Mouse (Mus musculus) embryo, embryonic 11 days (tissue): ENCODE measurements around the gene Nphp4.

ENCODE experiments used
- DNase-seq: peaks from one replicate; pipeline ENCODE4 v3.0.0-alpha.2; 2015

Gene Nphp4

DNA sequence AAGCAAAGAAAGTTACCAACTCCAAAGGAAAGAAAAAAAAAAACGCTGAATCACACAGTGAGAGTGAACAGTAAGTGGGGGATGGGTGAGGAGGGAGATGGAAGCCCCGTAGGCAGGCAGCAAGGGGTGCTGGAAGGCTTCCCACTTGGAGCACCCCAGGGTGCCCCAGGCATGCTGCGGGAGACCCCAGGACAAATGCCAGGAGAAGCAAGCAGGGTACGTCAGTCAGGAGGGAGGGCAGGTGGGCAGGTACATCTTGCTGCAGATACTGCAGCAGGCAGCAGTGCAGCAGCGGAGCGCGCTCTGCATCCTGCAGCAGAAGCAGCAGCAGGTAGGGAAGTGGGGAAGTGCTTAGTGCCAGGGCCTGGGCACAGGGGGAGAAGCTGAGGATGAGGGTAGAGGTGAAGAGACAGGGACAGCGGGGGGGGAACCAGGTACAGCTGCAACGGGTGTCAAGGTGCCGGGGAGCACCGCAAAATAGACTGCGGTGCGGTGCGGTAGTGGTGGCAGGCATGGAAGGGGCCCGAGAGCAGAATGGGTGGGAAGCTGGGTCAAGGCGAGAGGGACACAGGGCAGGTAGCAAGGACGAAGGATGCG, at the start of gene Nphp4:
TSS of gene Nphp4 (plus strand) at position 280 of the 597 bp plus-strand sequence.
- DNase-seq, result no peak

DNA sequence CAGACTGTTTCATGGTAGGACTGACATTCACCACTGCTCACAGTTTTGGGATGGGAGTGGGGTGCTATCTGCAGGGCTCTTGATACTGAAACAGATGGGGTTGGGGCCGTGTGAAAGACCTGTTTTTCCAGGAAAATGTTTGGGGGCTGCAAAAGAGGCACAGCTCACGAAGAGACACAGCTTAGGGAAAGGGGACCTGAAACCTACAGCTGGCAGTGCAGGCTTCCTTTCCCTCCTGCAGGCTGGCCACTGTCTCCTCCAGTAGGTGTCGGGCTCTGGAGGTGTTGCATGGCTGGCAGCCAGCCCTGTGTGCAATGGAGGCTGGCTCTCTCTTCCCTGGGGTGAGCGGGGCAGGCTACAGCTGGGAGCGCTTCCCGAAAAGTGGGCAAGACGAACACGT, 48.2 kb upstream of the Nphp4 start:
- DNase-seq, result no peak

GRCm38 (mm10) chr4:152432308-152432707, 44.2 kb upstream of the Nphp4 start:
- DNase-seq, result peak; percentile 39

GRCm38 (mm10) chr4:152434836-152435235, 41.7 kb upstream of the Nphp4 start:
- peak; percentile 92 for DNase-seq

DNA sequence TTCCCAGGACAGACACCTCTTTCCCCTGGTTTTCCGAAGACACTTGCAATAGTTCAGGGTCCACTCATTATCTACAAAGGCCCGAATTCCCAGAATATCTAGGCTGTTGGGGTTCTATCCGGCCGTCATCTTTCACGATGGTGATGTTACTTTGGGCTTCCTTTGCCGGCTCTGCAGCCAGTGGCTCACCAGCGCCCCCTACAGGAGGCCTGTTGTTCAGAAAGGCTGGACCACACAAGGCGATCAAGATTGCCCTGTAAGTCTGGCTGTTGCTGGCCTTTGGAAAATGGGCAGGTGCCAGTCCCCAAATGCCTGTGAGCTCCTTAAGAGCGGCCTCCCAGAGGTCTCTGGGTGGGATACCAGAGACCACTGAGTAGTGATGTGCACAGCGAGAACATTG, 41.3 kb upstream of the Nphp4 start:
- peak; percentile 83 for DNase-seq

DNA sequence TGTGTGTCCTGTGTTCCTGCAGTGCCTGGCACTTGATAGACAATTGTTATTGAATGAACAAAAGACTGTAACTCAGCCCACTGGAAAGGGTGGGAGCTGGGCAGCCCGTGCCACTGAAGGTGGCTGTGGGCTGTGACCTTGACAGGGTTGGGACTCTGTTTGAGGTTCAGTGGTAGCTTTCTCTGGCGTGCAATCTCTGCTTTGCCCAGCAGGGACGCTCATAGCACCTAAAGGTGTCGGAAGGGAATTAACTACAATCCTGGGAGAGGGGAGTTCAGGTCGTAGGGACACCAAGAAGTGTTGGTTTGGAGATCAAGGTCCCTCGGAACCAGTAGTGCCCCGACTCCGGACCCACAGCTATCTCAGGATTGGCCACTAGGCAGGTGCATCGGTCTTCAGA, 35.6 kb upstream of the Nphp4 start:
- DNase-seq, result no peak

DNA sequence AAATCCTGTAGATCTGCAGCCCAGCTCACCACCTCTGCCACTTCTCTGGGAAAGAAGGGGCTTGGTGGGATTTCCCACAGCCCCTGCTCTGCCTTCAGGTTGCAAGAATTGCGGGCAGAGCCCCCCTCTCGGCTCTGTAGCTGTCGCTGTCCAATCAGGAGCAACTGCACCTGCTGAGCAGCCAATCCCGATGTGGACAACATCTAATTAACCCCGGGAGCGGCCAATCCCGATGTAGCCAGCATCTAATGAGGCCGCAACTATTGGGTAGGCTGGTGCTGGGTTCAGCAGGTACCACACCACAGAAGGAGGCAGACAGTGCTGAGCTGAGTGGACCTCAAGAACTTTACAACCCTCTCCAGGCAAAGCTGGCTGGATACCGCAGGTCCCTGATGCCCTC, 35.0 kb upstream of the Nphp4 start:
- DNase-seq, result no peak

DNA sequence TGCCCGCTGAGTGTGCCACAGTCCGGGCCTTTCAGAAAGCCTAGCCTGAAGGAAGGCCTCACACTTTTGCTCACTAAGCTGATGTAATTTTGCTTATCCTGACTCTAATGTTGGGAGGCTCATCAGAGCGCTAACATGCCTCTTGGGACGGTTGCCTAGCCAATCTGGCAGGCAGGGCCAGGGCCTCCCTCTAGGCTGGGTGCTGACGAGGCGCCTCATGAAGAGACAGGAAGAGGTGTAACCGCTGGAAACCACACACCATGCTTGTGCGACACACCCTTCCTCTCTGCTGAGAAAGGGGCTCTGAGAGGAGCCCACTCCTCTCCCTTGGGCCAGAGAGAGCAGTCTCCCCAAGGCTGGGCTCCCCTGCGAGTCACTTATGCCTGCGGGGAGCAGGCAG, 30.3 kb upstream of the Nphp4 start:
- no peak for DNase-seq

DNA sequence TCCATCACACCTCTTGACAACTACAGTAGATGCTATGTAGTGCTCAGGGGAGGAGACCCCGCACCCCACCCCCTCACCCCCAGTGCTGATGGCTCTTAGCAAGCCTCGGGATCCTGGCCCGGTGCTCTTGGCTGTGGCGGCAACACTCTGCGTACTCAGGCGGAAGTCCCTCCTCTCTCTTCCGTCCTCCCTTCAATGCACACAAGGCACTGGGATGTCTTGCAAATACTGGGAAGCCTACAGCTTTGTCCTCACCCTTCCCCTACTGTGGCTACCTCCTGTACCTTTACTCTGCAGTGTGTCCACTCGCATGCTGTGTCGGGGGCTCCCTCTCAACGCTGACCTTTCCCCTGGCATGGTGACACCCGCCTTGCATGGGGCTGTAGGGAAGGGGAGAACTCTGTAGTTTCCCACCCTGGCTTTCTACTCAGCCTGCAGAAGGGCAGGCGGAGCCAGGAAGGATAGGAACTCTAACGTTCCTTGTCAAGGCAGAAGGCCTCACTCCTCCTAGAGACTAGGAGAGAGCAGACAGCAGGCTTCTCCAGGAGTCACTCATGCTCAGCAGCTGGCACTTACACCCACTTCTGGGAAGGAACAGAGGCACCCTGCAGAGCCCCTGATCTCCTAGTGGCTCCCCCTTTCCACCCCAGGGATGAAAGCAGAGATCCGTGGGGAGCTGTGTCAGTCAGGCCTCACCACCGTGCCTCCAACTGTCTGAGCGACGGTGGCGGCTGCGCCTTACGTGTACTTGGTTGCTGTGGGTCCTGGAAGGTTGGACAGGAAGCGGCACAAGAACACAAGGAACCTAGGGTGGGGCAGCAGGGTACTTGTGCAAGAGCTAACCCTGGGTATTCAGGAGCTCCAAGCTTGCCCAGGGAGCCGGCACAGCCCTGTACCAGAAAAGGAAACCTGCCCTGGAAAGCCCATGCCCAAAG, 28.5 kb upstream of the Nphp4 start:
- DNase-seq, result no peak

DNA sequence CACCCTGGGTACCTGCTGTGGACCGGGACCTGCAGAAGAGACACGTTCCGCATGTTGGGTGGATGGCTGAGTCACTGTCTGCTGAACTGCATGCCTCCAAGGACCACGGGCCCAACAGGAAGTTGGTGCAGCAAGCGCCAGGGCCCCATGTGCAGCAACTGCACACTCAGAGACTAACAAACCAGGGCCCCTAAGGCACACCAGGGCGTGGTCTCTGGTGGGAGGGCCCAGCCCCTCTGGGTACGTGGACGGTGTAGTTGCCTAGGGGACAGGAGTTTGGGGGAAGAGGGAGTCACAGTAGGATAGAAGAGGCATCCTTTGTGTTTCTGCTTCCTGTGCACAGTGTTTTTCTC, 27.9 kb upstream of the Nphp4 start:
- no peak for DNase-seq

DNA sequence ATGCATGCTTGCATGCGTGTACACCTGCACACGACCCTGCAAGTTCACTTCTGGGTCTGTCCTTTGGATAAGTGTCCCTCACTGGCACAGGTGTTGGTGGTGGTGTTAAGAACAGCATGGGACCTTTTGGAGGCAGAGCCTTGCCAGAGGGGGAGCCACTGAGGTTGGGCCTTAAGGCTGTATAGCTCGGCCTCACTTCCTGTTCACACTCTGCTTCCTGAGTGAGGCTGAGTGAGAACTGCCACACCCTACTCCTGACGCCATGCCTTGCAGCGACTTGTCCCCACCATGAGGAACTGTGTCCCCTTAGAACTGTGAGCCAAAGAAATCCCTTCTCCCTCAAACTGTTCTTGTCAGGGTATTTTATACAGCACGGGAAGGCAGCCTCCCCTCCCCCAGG, 25.1 kb upstream of the Nphp4 start:
- DNase-seq, result no peak

GRCm38 (mm10) chr4:152453079-152453478, 23.4 kb upstream of the Nphp4 start:
- DNase-seq, result peak; percentile 19

DNA sequence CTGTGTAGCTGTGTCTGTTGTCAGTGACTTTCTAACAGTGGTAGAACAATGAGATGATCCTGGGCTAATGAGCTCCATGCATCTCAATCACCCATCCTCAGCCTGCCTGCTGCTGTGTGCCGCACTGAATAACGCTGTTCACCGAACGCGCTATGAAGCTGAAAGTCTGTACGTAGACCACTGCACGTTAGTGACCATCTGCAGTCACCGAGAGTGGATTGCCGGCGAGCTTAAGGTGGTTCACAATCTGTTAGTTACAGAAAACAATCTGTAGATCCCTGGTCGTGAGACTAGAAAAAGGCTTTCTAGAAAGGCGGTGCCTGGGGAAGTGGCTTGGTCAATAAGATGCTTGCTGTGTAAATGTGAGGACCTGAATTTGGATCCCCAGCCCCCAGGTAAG, 22.4 kb upstream of the Nphp4 start:
- no peak for DNase-seq

- DNase-seq, result no peak
These were observed 19.9 kb upstream of the Nphp4 start for GRCm38 (mm10) chr4:152456609-152457008.

DNA sequence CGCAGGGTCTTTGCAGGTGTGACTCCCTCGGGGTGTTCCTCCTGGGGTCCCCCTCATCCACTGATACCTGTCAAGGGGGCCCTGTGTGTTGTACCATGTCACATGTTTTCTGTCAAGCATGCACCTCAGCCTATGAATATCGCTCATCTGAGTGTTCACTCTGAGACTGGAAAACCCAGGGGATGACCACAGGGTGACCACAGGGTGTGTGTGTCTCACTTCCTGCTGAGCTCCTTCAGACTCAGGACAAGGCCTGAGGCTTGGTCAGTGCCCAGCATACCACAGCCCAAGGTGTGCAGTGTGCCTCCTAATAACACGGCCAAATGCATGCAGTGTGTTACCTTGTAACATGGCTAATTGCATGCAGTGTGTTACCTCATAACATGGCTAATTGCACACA, 18.8 kb upstream of the Nphp4 start:
- no peak for DNase-seq

DNA sequence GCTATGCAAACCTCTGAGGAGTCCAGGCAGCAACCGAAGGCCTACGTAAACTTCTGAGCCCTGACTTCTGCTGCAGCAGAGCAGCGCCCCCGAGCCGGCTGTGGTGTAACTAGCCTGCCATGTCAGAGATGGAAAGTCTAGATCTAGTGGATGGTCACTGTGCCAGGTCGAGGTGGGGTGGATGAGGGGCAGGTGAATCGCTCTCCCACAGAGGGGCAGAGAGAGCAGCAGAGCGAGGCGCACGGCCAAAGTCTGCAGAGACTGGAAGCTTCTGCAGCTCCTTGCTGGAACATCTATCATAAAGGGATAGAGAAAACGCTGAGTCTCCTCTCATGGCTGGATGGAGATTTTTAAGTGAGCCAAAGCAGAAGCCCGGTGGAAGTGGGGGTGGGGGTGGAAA, 14.0 kb upstream of the Nphp4 start:
- no peak for DNase-seq

DNA sequence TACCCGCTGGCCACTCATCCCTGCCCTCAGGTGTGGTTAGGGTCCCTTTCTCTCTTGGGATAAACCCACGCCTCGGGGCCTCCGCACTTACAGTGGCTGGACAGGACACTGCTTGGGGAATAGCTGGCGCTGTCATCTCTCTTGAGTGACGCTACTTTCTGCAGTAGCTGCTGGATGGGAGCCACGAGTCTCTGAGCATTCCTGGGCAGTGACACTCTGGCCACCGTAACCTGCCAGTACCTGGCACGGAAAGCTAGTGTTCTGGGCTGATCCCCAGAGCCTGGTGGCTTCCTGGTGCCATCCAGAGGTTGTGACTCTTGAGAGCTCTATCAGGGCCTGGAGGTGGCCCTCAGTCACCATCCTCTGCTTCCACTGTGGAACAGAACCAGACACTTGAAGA, 13.4 kb upstream of the Nphp4 start:
- no peak for DNase-seq

GRCm38 (mm10) chr4:152465116-152465515, 11.4 kb upstream of the Nphp4 start:
- DNase-seq, result peak; percentile 37

GRCm38 (mm10) chr4:152466601-152467000, 9.9 kb upstream of the Nphp4 start:
- DNase-seq, result no peak

DNA sequence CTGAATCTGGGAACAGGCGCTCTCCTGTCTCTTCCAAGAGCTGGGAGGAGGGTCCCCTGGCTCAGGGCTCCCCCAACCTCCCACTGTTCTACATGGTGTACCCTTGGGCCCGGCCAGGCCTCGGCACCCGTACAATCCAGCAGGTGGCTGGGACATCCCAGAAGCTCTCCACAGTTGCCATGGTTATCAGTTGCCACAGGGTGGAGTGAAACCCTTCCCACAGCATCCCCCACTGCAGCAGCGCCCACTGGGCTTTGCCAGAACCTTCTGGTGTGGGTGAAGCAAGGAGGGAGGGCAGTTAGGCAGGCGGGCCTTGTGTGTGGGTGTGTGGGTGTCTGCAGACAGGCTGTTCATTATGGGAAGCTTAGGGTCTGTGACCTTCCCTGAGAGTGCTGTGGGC, 8.6 kb upstream of the Nphp4 start:
- DNase-seq, result no peak

GRCm38 (mm10) chr4:152475941-152476340, 565 bp upstream of the Nphp4 start:
- DNase-seq, result no peak

DNA sequence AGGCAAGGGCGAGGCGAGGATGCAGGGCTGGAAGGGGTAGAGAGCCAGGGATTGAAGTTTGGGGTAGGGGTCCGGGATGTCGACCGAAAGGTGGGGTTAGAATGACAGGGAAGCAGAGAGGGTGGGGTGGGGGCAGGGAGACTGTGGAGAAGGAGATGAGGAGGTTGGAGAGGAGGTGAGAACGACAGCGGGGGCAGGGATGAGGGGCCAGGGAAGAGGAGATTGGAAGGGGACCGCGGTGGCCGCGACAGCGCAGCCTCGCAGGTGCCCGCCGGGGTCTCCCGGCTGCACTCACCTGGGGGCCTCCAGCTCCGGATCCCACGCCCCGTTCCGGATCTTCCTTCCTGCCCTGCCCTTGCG, 580 bp downstream of the Nphp4 start:
- DNase-seq, result peak; percentile 18

DNA sequence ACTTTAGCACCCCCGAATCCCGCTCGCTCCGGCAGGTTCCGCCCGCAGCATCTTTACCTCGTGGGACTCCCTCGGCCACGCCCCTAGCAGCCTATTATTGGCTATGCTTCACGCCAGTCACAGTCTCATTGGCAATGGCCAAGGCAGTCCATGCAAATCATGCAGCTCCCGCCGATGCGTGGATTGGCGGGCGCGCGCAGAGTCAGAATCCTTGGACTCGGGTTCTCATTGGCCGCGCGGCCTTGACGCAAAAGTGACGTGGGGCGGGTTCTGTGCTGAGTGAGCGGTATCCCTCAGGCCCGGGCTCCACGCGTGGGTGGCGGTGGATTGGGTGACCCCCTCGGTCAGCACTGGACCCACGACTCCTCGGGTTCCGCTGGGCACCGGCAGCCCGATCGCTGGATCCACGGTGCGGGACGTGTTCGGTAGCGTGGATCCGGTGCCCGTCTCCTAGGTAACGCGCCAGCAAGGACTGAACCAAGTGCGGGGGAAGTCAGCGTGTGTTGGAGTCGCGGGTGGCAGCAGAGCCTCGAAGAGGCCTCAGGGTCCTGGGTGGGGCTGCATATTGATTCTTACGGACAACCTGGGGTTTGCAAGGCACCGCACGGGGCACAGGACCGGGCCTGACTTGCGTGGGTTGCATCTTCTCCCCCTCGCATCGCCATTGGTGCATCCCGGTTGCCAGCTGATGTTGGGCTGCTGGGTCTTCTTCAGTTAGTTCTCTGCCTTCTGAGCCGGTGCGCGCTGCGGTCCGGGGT, 1.1 kb downstream of the Nphp4 start, which contains the start of gene Kcnab2:
TSS of gene Kcnab2 (minus strand) at position 406 of the 758 bp plus-strand sequence.
- peak; percentile 99 for DNase-seq

DNA sequence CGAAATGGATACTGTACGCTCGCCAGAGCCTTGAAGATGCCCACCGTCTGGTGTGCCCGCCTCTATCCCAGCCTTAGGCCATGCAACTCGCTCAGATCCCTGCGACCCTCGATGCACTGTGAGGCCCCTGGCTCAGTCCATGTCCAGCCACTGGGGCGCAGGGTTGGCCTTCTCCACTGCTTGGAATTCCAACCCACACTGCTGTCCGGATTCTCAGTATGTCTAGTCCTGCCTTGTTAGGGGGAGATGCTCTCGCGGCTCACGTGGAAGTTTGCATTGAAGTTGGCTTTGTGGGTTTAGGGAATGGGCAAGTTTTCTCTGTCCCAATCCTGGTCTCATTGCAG, 1.7 kb downstream of the Nphp4 start:
- no peak for DNase-seq
